Mouse (Mus musculus) myocyte (in vitro differentiated cells): ENCODE measurements around the gene Insr.

Source experiments
- CEBPB ChIP-seq: IDR thresholded peaks from 2 replicates; pipeline ENCODE4 v1.6.1; 2011; ENCODE audit warnings: mild to moderate bottlenecking, moderate library complexity; ENCODE audit not compliant: poor library complexity, insufficient read depth, severe bottlenecking
- E2F4 ChIP-seq: IDR thresholded peaks from one replicate; pipeline ENCODE4 v1.6.1; 2011; ENCODE audit warnings: mild to moderate bottlenecking, control low read depth, moderate library complexity; ENCODE audit not compliant: insufficient read depth
- MAX ChIP-seq: IDR thresholded peaks from one replicate; pipeline ENCODE4 v1.6.1; 2011; ENCODE audit warnings: low read depth, mild to moderate bottlenecking, control low read depth
- MYOD1 ChIP-seq, 3 experiments: IDR thresholded peaks; one replicate each; pipeline ENCODE4 v1.6.1; 2011; ENCODE audit warnings: control low read depth in 2 of 3, low read depth in 2 of 3, mild to moderate bottlenecking in 2 of 3, moderate library complexity in 1 of 3; ENCODE audit not compliant: insufficient read length in 2 of 3, control insufficient read depth in 1 of 3
- MYOG ChIP-seq, 3 experiments: IDR thresholded peaks; one replicate each; pipeline ENCODE4 v1.6.1; 2011; ENCODE audit warnings: control low read depth in 2 of 3, low read depth in 2 of 3, mild to moderate bottlenecking in 2 of 3; ENCODE audit not compliant: insufficient read length in 2 of 3, control insufficient read depth in 1 of 3, insufficient read depth in 1 of 3
- POLR2A ChIP-seq: IDR thresholded peaks from one replicate; pipeline ENCODE4 v1.6.1; 2011; ENCODE audit warnings: low read depth, mild to moderate bottlenecking, control low read depth, moderate library complexity; ENCODE audit not compliant: insufficient read length
- POLR2AphosphoS2 ChIP-seq: IDR thresholded peaks from one replicate; pipeline ENCODE4 v1.6.1; 2011; ENCODE audit warnings: low read depth, control low read depth; ENCODE audit not compliant: insufficient read length
- REST ChIP-seq: IDR thresholded peaks from one replicate; pipeline ENCODE4 v1.6.1; 2011; ENCODE audit warnings: mild to moderate bottlenecking, control low read depth, moderate library complexity; ENCODE audit not compliant: insufficient read depth, insufficient read length
- SRF ChIP-seq: IDR thresholded peaks from one replicate; pipeline ENCODE4 v1.6.1; 2011; ENCODE audit warnings: low read depth; ENCODE audit not compliant: control insufficient read depth, insufficient read length
- TCF12 ChIP-seq: IDR thresholded peaks from one replicate; pipeline ENCODE4 v1.6.1; 2011; ENCODE audit warnings: mild to moderate bottlenecking, control low read depth; ENCODE audit not compliant: poor library complexity, insufficient read depth, severe bottlenecking
- TCF3 ChIP-seq: IDR thresholded peaks from one replicate; pipeline ENCODE4 v1.6.1; 2011; ENCODE audit warnings: low read depth, control low read depth; ENCODE audit not compliant: insufficient read length
- USF1 ChIP-seq: IDR thresholded peaks from one replicate; pipeline ENCODE4 v1.6.1; 2011; ENCODE audit warnings: low read depth, mild to moderate bottlenecking, control low read depth, moderate library complexity

GRCm38 (mm10) chr8:3253179-3253578 lies 26.2 kb downstream of the Insr start:
- no peak for TF ChIP-seq POLR2A
- TF ChIP-seq MYOG (IDR thresholded peaks at IDR 0.05; ENCODE audit: control insufficient read depth in 1 of 3, insufficient read depth in 1 of 3, insufficient read length in 2 of 3, low read depth in 2 of 3) = no peak
- TF ChIP-seq E2F4 = no peak
- no peak for TF ChIP-seq TCF12
- TF ChIP-seq MAX = no peak
- no peak for TF ChIP-seq USF1
- TF ChIP-seq POLR2AphosphoS2 = no peak
- no peak for TF ChIP-seq CEBPB
- no peak for TF ChIP-seq MYOD1 (IDR thresholded peaks at IDR 0.05; ENCODE audit: control insufficient read depth in 1 of 3, insufficient read length in 2 of 3, low read depth in 2 of 3)
- TF ChIP-seq SRF = no peak
- no peak for TF ChIP-seq TCF3
- no peak for TF ChIP-seq REST
